Mouse (Mus musculus): ENCODE measurements around the gene Olfr1121.
"Not testable (repeated sequence)": the region's sequence is repeated elsewhere in the genome, so short reads cannot be mapped to it uniquely, and the experiment has no call there.

Gene Olfr1121

DNA sequence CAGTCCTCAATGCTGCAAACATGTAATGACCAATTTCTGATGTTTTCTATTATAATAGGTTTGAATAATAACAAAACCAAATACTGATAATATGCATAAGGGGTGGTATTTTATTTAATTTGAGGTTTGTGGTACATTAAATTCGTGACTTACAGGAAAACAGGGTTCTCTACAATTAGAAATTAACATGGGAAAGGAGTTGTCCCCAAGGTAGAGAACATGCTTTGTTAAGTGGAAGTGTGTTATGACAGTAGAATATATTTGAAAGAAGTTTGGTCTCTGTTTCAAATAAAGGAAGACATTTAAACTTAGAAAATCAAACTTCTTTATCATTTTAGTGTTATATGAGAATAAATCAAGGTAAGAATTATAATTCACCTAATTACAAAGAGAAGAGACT lies at the start of gene Olfr1121:
Gene Olfr1121 (plus strand): TSS at position 301 of the 400 bp plus-strand sequence.
- DNase-seq (ENCODE audit: low spot score), result no peak

DNA sequence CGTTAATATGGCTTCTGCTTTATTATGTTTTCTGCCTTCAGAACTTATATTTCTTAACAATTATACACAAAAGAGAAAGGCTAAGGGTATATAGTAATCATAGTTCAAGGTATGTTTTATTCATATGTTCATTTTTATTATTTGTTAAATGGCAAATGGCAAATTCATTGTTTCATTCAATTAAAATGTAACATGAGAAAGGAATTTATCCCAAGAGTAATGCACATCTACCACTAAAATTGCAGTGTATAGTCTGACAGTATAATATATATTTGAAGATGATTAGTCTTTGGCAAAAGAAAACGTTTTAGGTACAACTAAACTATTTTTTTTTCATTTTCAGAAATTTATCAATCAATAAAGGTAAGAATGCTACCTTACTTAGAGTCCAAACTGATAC lies 15.2 kb upstream of the Olfr1121 start, which contains the start of gene Olfr1120:
Gene Olfr1120 (plus strand): TSS at position 301 of the 400 bp plus-strand sequence.
- DNase-seq (ENCODE audit: low spot score), result no peak

DNA sequence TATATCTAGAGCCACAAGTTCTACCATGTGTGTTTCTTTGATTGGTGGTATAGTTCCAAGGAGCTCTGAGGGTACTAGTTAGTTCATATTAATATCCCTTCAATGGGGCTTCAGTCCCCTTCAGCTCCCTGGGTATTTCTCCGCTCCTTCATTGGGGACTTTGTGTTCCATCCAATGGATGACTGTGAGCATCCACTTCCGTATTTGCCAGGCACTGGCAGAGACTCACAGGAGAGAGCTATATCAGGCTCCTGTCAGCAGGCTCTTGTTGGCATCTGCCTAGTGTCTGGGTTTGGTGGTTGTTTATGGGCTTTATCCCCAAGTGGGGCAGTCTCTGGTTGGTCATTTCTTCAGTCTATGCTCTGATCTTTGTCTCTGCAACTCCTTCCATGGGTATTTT lies 9.6 kb upstream of the Olfr1121 start:
- DNase-seq (ENCODE audit: low spot score), result not testable (repeated sequence)

DNA sequence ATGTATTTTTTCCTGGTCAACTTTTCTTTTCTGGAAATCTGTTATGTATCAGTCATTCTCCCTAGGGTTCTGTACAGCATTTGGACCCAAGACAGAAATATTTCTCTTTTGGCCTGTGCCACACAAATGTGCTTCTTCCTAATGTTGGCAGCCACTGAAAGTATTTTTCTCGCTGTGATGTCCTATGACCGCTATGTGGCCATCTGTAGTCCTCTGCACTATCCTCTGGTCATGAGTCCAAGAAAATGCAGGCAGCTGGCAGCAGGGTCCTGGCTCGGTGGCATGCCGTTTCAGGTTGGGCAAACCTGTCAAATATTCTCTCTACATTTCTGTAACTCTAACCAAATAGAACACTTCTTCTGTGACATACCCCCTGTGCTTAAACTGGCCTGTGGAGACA lies 2.0 kb downstream of the Olfr1121 start:
- no peak for DNase-seq (ENCODE audit: low spot score)

DNA sequence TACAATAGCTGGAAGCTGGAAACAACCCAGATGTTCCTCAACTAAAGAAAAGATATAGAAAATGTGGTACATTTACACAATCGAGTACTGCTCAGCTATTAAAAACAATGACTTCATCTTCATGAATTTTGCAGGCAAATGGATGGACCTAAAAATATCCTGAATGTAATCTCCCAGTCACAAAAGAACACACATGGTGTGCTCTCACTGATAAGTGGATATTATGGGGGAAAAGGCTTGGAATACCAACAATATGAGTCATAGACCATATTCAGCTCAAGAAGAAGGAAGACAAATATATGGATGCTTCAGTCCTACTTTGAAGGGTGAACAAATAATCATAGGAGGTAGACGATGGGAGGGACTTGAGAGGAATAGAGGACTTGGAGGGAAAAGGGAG lies 14.2 kb downstream of the Olfr1121 start:
- DNase-seq (ENCODE audit: low spot score), result no peak

DNA sequence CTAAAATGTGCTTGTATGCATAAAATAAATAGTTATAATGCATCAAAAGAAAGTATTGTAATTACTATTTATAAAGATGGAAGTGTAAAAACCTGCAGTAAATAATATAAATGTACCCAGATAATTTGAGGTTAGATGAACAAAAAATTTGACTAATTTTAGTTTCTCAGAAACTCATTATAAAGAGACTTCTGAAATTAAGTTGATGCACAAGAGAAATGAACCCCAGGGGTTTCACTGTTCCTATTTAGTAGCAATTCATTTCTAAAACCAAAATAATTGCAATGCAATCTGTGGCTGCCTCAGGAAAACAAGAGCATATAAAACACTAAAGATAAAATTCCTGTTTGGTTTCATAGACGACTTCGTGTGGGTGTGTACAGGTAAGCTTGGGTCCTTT lies 15.9 kb downstream of the Olfr1121 start, which contains the start of gene Olfr1122:
Gene Olfr1122 (plus strand): TSS at position 301 of the 400 bp plus-strand sequence.
- DNase-seq (ENCODE audit: low spot score), result no peak

DNA sequence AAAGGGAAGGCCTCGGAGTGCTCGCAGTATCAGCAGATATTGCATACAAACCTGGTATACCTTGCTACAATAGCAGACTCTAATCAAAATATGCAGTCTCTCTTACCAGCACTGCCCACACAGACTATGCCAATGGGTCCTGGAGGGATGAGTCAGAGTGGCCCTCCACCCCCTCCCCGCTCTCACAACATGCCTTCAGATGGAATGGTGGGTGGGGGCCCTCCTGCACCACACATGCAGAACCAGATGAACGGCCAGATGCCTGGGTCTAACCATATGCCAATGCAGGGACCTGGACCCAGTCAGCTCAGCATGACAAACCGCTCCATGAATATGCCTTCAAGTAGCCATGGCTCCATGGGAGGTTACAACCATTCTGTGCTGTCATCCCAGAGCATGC lies 23.9 kb downstream of the Olfr1121 start:
- not testable (repeated sequence) for DNase-seq (ENCODE audit: low spot score)

DNA sequence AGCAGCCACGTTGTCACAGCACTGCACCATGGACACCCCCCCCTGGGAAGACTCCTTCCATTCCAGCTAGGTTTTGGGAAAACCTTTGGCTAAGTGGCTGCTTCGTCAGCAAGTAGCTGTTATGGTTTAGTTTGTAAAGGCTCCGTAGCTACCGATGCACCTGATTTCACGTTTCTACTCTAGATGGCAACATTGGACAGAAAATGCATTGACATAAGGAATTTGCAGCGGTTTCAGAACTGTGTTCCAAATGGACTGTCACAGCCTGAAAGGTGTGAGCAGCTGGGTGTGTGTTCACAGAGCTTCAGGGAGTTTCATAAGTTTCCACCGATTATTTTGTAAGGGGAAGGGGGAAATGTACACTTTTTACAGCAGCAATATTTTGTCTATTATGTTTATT lies 25.0 kb downstream of the Olfr1121 start:
- DNase-seq (ENCODE audit: low spot score), result not testable (repeated sequence)

DNA sequence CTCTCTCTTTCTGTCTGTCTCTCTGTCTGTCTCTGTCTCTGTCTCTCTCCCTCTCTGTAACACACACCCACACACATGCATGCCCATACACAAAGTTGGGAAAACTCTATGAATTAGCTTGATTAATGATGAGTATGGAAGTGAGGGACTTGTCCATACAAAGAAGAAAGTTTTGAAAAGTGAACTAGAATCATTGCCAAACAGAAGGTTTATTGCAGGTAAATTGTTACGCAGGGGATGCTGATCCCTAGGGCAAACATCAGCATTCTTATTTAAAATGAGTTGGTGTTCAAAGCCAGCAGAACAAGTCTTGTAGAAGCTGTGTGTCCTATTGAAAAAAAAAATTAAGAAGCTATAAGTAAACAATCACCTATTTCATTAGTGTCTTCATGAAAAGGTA lies 46.6 kb downstream of the Olfr1121 start, which contains the start of gene Olfr1123:
Gene Olfr1123 (plus strand): TSS at position 301 of the 400 bp plus-strand sequence.
- no peak for DNase-seq (ENCODE audit: low spot score)

Data from lung, postnatal 25 days (tissue).